12 mouse cellular contexts compared by ENCODE assay signal in genomic region chr2:93521042-93521441, GRCm38 (mm10). TPM values are rescaled to one million over a fixed set of nuclear protein-coding genes. Genes with fewer than 3 reads are reported as not detected.
DNase-seq lines count a peak whose midpoint lies in the region; ATAC-seq and TF ChIP-seq lines count a peak whose summit lies in the region.
"Had no signal": no experiment of that assay in that cellular context is flagged by ENCODE, and none has a peak within 500 bp of the region (broad histone marks: within the 10 kb centered on the region; RNA-seq: fewer than 3 reads in every experiment).

No protein-coding gene starts in this region.

- DNase-seq in gastrocnemius, adult 2 months, result peak; percentile 43
- DNase-seq in gastrocnemius, adult 8-10 months (ENCODE audit: low spot score in 2 of 2), result no peak
- DNase-seq in lung, postnatal 10 days, result peak; percentile 54
- DNase-seq in lung, postnatal 0 days (ENCODE audit: low spot score), result no peak
- peak; percentile 84 to 90 for DNase-seq in cerebellum, postnatal 14 days
- no peak for DNase-seq in limb, embryonic 10.5 days (ENCODE audit: low spot score)
- no peak for DNase-seq in retina, postnatal 1 day
- no peak for DNase-seq in liver

- no peak for TF ChIP-seq CTCF in gastrocnemius, adult 2 months (IDR thresholded peaks at IDR 0.05)
- TF ChIP-seq CTCF in lung, postnatal 0 days (IDR thresholded peaks at IDR 0.05), result no peak

- no peaks in the 10 kb centered on the region for H3K9me3 ChIP-seq in lung, postnatal 0 days (ENCODE audit: low read length)
- no peaks in the 10 kb centered on the region for H3K9me3 ChIP-seq in limb, embryonic 10.5 days (replicated peaks)
- H3K9me3 ChIP-seq: kidney, embryonic 15.5 days had no signal

- no peak for TF ChIP-seq EP300 in lung, postnatal 0 days (IDR thresholded peaks at IDR 0.05)

- H3K4me2 ChIP-seq in lung, postnatal 0 days (replicated peaks; ENCODE audit: low read depth, low read length), result no peak overlapping the region
- H3K4me2 ChIP-seq: kidney, embryonic 15.5 days had no signal

- H3K4me1 ChIP-seq in lung, postnatal 0 days (ENCODE audit: insufficient read depth, low read depth, low read length), result no peaks in the 10 kb centered on the region
- peaks cover 41% of the 10 kb centered on the region for H3K4me1 ChIP-seq in limb, embryonic 10.5 days

- H3K27me3 ChIP-seq in lung, postnatal 0 days (replicated peaks; ENCODE audit: insufficient read depth, low read length), result no peaks in the 10 kb centered on the region
- peaks cover 46% of the 10 kb centered on the region for H3K27me3 ChIP-seq in limb, embryonic 10.5 days (ENCODE audit: low read depth, poor library complexity, severe bottlenecking)

- WGBS in lung, postnatal 0 days, result 53% methylated on average over 4 of the region's 4 CpGs
- 82% methylated on average over 4 of the region's 4 CpGs for WGBS in limb, embryonic 10.5 days

- H3K4me3 ChIP-seq in gastrocnemius, adult 2 months, result no peak overlapping the region
- H3K4me3 ChIP-seq in lung, postnatal 0 days (ENCODE audit: low read depth, low read length), result no peak overlapping the region
- no peak overlapping the region for H3K4me3 ChIP-seq in limb, embryonic 10.5 days
- H3K4me3 ChIP-seq: erythroblast, embryonic 14.5 days; kidney, embryonic 15.5 days had no signal

- H3K9ac ChIP-seq in lung, postnatal 0 days (replicated peaks; ENCODE audit: low read depth), result no peak overlapping the region
- H3K9ac ChIP-seq: kidney, embryonic 15.5 days had no signal

- ATAC-seq in lung, postnatal 0 days, result no peak

- no peaks in the 10 kb centered on the region for H3K36me3 ChIP-seq in lung, postnatal 0 days (ENCODE audit: insufficient read depth, low read length)
- H3K36me3 ChIP-seq in limb, embryonic 10.5 days, result no peaks in the 10 kb centered on the region
- H3K36me3 ChIP-seq: kidney, embryonic 15.5 days had no signal

- no peak overlapping the region for H3K27ac ChIP-seq in gastrocnemius, adult 2 months
- no peak overlapping the region for H3K27ac ChIP-seq in lung, postnatal 0 days (ENCODE audit: low read length)
- peak overlapping the region; percentile 7; the same call in 1 of the 2 replicates for H3K27ac ChIP-seq in limb, embryonic 10.5 days
- H3K27ac ChIP-seq: kidney, embryonic 15.5 days had no signal

- intact Hi-C loops in gastrocnemius, adult 2 months (cut with DNase I), result no loop called here

RNA-seq across cellular contexts. Expression of gene Gm10803, which starts 39.3 kb away (rescaled TPM):
- total RNA-seq in gastrocnemius, adult 2 months (2021), result not detected
- not detected for total RNA-seq in gastrocnemius, adult 8-10 months (2022)
- polyA plus RNA-seq in lung, postnatal 0 days (2015; fragmentation: Nextera tagmentation; extraction: Ambion mirVana), result not detected in 2 replicates
- polyA plus RNA-seq in limb, embryonic 10.5 days (2016; fragmentation: Nextera tagmentation; extraction: Ambion mirVana), result not detected in 2 replicates
- total RNA-seq: left cerebral cortex, postnatal 25 days had no signal
- polyA plus RNA-seq: erythroblast, embryonic 14.5 days; heart, embryonic 14.5 days; kidney, embryonic 15.5 days had no signal

RNA-seq across cellular contexts. Expression of gene Cd82, which starts 58.1 kb away (rescaled TPM):
- total RNA-seq in gastrocnemius, adult 2 months (2021), result 10 to 100 TPM in 1 of 2 experiments, 1 to 10 TPM in 1; 6.6 to 17.8 TPM
- total RNA-seq in gastrocnemius, adult 8-10 months (2022), result 10 to 100 TPM in 1 of 4 experiments, 1 to 10 TPM in 3; 7.6 to 10.1 (median 9.8) TPM
- 94.1 and 106 TPM in 2 replicates for polyA plus RNA-seq in lung, postnatal 0 days (2015; fragmentation: Nextera tagmentation; extraction: Ambion mirVana)
- 4.1 and 7.2 TPM in 2 replicates for polyA plus RNA-seq in limb, embryonic 10.5 days (2016; fragmentation: Nextera tagmentation; extraction: Ambion mirVana)

Comparison
In these comparisons a context has a peak if more than half of its experiments do, and no peak if none do; other contexts are left out.
1. DNase-seq: peak in gastrocnemius, adult 2 months (single experiment), lung, postnatal 10 days (single experiment) and cerebellum, postnatal 14 days (2 of 2); none in gastrocnemius, adult 8-10 months (0 of 2), lung, postnatal 0 days (single experiment), limb, embryonic 10.5 days (single experiment), retina, postnatal 1 day (single experiment) and liver (single experiment).